18 mouse cellular contexts compared by ENCODE assay signal in genomic region chr13:39347761-39348160, GRCm38 (mm10).
DNase-seq lines count a peak whose midpoint lies in the region.
"Had no signal": no experiment of that assay in that cellular context is flagged by ENCODE, and none has a peak within 500 bp of the region (broad histone marks: within the 10 kb centered on the region; RNA-seq: fewer than 3 reads in every experiment).

No protein-coding gene starts in this region.

- DNase-seq in left cerebral cortex, adult 18-20 months (ENCODE audit: low spot score in 2 of 2): peak; percentile 2 to 6
- DNase-seq in left cerebral cortex, adult 11 months (ENCODE audit: low spot score): no peak
- peak; percentile 55 for DNase-seq in cerebellum, adult 11-12 months
- DNase-seq in cerebellum, adult 9-11 months: peak; percentile 67
- peak; percentile 77 for DNase-seq in retina, postnatal 1 day
- DNase-seq in ovary, postnatal 36 days (ENCODE audit: low spot score): no peak
- DNase-seq in urinary bladder, adult 18-20 months (ENCODE audit: low spot score in 2 of 2): no peak
- DNase-seq: adrenal gland, postnatal 10 days; B cell, adult 2 months; embryo, embryonic 11 days; gastrocnemius, postnatal 14 days; heart, adult 11 months; kidney, postnatal 4 days; layer of hippocampus, adult 9-11 months; left cerebral cortex, postnatal 4 days; lung, postnatal 4 days; midbrain, embryonic 14.5 days; thymus, adult 2 months had no signal

Comparison
In these comparisons a context has a peak if more than half of its experiments do, and no peak if none do; other contexts are left out.
1. DNase-seq: peak in left cerebral cortex, adult 18-20 months (2 of 2), cerebellum, adult 11-12 months (single experiment), cerebellum, adult 9-11 months (single experiment) and retina, postnatal 1 day (single experiment); none in left cerebral cortex, adult 11 months (single experiment), ovary, postnatal 36 days (single experiment) and urinary bladder, adult 18-20 months (0 of 2).